Mouse (Mus musculus) midbrain, embryonic 10.5 days (tissue): ENCODE data around the gene Gpt2. TPM values are rescaled to one million over a fixed set of nuclear protein-coding genes. Genes with fewer than 3 reads are reported as not detected.

Source experiments
- DNase-seq: peaks from one replicate; pipeline ENCODE4 v3.0.0-alpha.2; 2017; ENCODE audit warnings: low spot score
- H3K27ac ChIP-seq: fragments of 300-500 bp; sonication (generic); replicated peaks from 2 replicates; pipeline ENCODE4 v1.5.1; 2016; ENCODE audit warnings: mild to moderate bottlenecking
- H3K27me3 ChIP-seq: fragments of 300-500 bp; sonication (generic); 2 replicates; pipeline ENCODE4 v1.6.1; 2016; ENCODE audit warnings: low read depth, mild to moderate bottlenecking; ENCODE audit not compliant: poor library complexity, severe bottlenecking
- H3K36me3 ChIP-seq: fragments of 300-500 bp; sonication (generic); 2 replicates; pipeline ENCODE4 v1.6.1; 2016; ENCODE audit warnings: mild to moderate bottlenecking, moderate library complexity
- H3K4me1 ChIP-seq: fragments of 300-500 bp; sonication (generic); 2 replicates; pipeline ENCODE4 v1.6.1; 2016
- H3K4me3 ChIP-seq: fragments of 300-500 bp; sonication (generic); 2 replicates; pipeline ENCODE4 v1.5.1; 2016; ENCODE audit warnings: mild to moderate bottlenecking, moderate library complexity
- H3K9me3 ChIP-seq: fragments of 300-500 bp; sonication (generic); replicated peaks from 2 replicates; pipeline ENCODE4 v1.6.1; 2016; ENCODE audit warnings: mild to moderate bottlenecking
- WGBS: fragments of 180-500 bp; shearing (Covaris S2); methylation state at CpG from one replicate; pipeline ENCODE4 v1.1.7; 2016; 5-methylcytosine and 5-hydroxymethylcytosine counted together
- polyA plus RNA-seq: library from polyadenylated mRNA; unstranded; fragments of >200 nt; fragmentation: Nextera tagmentation; extraction: Ambion mirVana; gene quantifications from 2 replicates; pipeline ENCODE4 v1.2.1, GENCODE M21; 2016

Gpt2 gene
- polyA plus RNA-seq, 1 experiment from 2014 or later = 31.9 TPM

DNA sequence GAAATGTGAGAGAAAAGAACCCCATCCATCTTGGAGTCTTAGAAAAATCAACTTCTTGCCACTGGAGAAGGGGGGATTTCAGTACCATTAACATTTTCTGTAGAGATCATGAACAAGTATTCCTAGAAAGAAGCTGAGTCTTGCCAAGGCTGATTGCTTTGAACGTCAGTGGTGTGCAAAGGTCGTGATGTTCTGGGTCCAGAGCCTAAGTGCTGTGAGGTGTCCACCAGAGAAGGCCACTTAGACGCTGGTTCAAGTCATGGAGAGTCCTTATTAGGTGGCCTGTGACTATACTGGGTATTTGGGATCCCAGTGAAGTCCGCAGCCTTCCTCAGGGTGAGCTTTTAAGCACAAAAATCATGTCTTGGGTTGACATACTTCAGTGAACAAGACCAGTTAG is 26.3 kb upstream of the Gpt2 start:
- no peaks in the 10 kb centered on the region for H3K36me3 ChIP-seq
- H3K4me1 ChIP-seq = no peaks in the 10 kb centered on the region
- DNase-seq = no peak
- H3K27ac ChIP-seq = no peak overlapping the region
- no peak overlapping the region for H3K4me3 ChIP-seq
- H3K9me3 ChIP-seq = no peaks in the 10 kb centered on the region
- no peaks in the 10 kb centered on the region for H3K27me3 ChIP-seq
- 88% methylated on average over 4 of the region's 4 CpGs for WGBS

DNA sequence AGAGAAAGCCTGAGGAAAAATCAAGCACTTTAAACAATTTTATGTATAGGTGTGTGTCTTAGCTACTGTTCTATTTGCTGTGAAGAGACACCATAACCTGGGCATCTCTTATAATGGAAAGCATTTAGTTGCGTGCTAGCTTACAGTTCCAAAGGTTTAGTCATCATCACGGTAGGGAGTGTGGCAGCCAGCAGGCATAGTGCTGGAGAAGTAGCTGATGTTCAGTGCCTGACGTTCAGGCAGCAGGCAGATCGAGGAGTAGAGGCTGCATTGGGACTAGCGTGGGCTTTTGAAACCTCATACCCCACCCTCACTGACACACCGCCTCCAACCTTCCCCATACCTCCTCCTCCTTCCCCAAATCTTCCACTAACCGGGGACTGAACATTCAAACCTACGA is 21.6 kb upstream of the Gpt2 start:
- H3K27me3 ChIP-seq = no peaks in the 10 kb centered on the region

DNA sequence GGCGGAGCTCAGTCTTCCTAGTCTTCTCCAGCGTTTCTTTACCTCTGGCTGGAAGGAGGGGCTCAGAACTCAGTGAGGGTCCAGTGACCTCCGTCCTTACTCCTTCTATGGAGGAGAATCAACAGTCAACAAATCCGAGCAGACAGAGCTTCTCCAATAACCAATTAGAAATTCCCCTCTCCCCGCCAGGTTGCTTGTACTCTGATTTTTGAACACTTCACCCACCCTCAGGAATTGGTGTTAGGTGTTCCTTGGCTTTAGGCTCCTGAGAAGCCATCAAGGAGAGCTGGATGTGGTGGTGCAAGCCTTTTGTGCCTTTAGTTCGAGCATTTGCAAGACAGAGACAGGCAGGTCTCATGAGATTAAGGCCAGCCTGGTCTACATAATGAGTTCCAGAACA is 19.6 kb upstream of the Gpt2 start:
- H3K9me3 ChIP-seq = no peaks in the 10 kb centered on the region; the same call in 1 of the 2 replicates
- WGBS = 72% methylated on average over 6 of the region's 6 CpGs
- no peak overlapping the region for H3K27ac ChIP-seq
- no peaks in the 10 kb centered on the region for H3K36me3 ChIP-seq
- no peak overlapping the region for H3K4me3 ChIP-seq
- H3K4me1 ChIP-seq = no peaks in the 10 kb centered on the region
- H3K27me3 ChIP-seq = no peaks in the 10 kb centered on the region
- DNase-seq = no peak

More for the DNA sequence above, 21.6 kb upstream of the Gpt2 start:
- Histone ChIP-seq H3K9me3 (no peaks in the 10 kb centered on the region; the same call in 1 of the 2 replicates), H3K36me3 (no peaks in the 10 kb centered on the region), H3K4me3 (no peak overlapping the region), H3K4me1 (no peaks in the 10 kb centered on the region), H3K27ac (no peak overlapping the region)
- no peak for DNase-seq
- 87% methylated on average over 8 of the region's 8 CpGs for WGBS

DNA sequence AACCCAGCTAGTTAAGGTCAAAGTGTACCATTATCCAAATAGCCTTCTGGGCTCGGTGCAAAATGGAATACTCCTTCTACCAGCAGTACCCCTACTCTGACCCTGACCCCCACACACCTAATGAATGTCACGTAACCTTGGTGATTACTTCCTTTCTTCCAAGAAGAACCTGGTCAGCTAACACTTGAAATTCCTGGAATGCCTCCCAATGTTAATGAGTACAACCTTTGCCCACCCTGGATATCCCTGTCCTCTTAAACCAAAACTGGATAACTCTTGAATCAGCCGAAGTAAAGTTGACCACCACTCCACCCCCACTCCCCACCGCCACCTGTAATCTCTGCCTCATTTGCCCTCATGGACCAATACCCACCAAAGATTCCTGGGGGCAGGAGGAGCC is 19.1 kb upstream of the Gpt2 start:
- H3K4me1 ChIP-seq = no peaks in the 10 kb centered on the region
- no peak overlapping the region for H3K4me3 ChIP-seq
- no peaks in the 10 kb centered on the region; the same call in 1 of the 2 replicates for H3K9me3 ChIP-seq
- no peak overlapping the region for H3K27ac ChIP-seq
- no peaks in the 10 kb centered on the region for H3K27me3 ChIP-seq
- whole genome bisulfite sequencing = 83% methylated on average over 4 of the region's 4 CpGs
- H3K36me3 ChIP-seq = no peaks in the 10 kb centered on the region
- no peak for DNase-seq

DNA sequence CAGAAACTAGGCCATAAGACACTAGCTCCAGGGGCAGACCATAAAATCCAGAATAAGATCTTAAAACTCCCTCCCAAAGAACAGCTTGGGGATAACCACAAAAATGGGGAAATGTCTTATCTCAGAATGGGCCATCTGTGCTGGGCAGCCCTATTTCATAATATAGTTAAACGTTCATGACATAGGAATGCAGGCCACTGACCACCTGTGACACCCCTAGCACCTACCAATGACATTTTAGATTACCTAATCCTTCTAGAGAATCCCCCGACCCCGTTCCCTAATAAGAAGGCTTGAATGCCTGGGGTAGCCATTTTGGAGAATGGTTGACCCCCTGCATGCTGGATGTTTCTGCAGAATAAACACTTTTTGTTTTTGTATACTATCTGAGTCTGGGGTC is 17.5 kb upstream of the Gpt2 start:
- Histone ChIP-seq H3K27me3 (no peaks in the 10 kb centered on the region), H3K4me3 (no peak overlapping the region), H3K27ac (no peak overlapping the region), H3K36me3 (no peaks in the 10 kb centered on the region), H3K4me1 (no peaks in the 10 kb centered on the region), H3K9me3 (no peaks in the 10 kb centered on the region; the same call in 1 of the 2 replicates)
- DNase-seq = no peak
- 83% methylated on average over 3 of the region's 3 CpGs for WGBS

DNA sequence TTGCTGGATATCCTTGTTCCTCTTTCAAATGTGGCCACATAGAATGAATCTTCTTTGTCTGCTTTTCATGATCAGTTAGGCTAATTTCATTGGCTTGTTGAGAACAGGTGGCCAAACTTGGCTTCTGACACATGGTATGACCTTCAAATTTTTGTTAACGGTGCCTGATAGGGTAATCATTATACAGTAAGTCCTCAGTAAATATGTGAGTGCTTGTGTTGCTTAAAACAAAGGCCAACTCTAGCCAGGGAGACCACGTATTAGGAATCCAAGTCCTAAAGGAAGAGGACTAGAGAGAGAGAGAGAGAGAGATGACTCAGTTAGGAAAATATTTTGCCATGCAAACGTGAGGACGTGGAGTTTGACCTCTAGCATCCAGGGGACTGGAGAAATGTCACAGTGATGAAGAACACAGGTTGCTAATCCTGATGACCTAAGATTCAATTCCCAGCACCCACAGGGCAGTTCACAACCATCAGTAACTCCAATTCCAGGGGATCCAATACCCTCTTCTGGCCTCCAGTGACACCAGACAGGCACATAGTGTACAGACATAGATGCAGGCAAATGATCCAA is 15.3 kb upstream of the Gpt2 start:
- 78% methylated on average over 4 of the region's 4 CpGs for WGBS
- H3K4me3 ChIP-seq = no peak overlapping the region
- H3K27me3 ChIP-seq = no peaks in the 10 kb centered on the region
- H3K36me3 ChIP-seq = no peaks in the 10 kb centered on the region
- no peaks in the 10 kb centered on the region; the same call in 1 of the 2 replicates for H3K9me3 ChIP-seq
- H3K4me1 ChIP-seq = peaks cover 5% of the 10 kb centered on the region
- no peak for DNase-seq
- no peak overlapping the region for H3K27ac ChIP-seq

DNA sequence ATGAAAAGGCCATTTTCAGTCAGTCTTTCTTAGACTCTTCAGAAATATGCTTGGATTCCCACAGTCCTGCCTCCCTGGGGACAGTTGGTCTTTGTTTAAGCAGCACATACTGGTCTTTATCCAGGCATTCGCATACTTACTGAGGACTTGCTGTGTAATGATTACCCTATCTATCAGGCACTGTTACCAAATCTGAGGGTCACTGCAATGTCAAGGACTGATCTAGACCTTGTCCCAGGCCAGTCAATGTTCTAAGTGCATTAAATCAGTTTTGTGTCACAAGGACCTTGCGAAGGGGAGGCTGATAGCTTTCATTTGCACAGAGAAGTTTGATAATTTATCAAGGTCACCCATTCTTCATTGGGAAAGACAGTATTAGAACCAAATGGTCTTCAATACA is 14.0 kb upstream of the Gpt2 start:
- H3K4me1 ChIP-seq = peaks cover 6% of the 10 kb centered on the region
- no peak for DNase-seq
- no peaks in the 10 kb centered on the region for H3K36me3 ChIP-seq
- H3K27ac ChIP-seq = no peak overlapping the region
- no peaks in the 10 kb centered on the region for H3K27me3 ChIP-seq
- no peaks in the 10 kb centered on the region; the same call in 1 of the 2 replicates for H3K9me3 ChIP-seq
- 94% methylated on average over 2 of the region's 2 CpGs for WGBS
- no peak overlapping the region for H3K4me3 ChIP-seq

DNA sequence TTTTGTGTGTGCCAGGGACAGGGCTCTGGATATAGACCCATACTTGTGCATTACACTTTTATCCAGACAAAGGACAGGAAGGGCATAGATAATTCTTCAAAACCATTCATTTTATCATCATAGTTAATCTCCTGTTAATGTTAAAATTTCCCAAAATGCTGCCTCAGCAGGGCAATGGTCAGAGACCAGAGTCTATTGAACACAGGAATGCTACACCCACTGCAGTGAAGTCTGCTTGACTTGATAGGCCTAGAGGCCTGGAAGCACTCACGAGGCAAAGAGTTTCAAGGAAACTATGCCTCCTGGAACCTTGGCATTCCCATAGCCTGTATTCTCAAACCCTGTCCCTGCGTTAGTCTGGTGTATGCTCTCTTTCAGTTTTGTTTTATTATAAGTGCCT is 12.7 kb upstream of the Gpt2 start:
- 91% methylated on average over 2 of the region's 2 CpGs for WGBS
- Histone ChIP-seq H3K27ac (no peak overlapping the region), H3K9me3 (no peaks in the 10 kb centered on the region; the same call in 1 of the 2 replicates), H3K4me1 (peaks cover 6% of the 10 kb centered on the region), H3K4me3 (no peak overlapping the region), H3K27me3 (no peaks in the 10 kb centered on the region), H3K36me3 (no peaks in the 10 kb centered on the region)
- no peak for DNase-seq

DNA sequence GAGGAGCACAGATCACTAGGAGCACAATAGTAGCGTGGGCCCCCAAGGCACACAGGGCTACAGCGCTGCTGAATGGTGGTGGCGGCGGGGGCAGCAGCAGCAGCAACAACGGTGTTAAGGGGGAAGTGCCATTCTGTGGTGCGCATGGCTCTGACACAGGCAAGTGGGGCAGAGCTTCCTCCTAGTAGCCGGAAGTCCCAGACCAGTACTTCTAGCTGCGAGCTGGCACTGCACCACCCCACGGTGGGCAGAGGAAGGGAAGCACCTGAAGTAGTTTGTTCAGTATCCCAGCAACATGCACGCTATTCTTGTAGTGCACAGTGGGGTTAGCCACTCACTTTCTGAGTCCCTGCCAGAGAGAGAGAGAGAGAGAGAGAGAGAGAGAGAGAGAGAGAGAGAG is 10.5 kb upstream of the Gpt2 start:
- H3K4me1 ChIP-seq = peaks cover 6% of the 10 kb centered on the region
- no peaks in the 10 kb centered on the region for H3K36me3 ChIP-seq
- DNase-seq = no peak
- WGBS = 44% methylated on average over 10 of the region's 10 CpGs
- peak overlapping the region; percentile 46; the same call in 1 of the 2 replicates for H3K27ac ChIP-seq
- H3K4me3 ChIP-seq = no peak overlapping the region
- H3K27me3 ChIP-seq = no peaks in the 10 kb centered on the region
- no peaks in the 10 kb centered on the region for H3K9me3 ChIP-seq

DNA sequence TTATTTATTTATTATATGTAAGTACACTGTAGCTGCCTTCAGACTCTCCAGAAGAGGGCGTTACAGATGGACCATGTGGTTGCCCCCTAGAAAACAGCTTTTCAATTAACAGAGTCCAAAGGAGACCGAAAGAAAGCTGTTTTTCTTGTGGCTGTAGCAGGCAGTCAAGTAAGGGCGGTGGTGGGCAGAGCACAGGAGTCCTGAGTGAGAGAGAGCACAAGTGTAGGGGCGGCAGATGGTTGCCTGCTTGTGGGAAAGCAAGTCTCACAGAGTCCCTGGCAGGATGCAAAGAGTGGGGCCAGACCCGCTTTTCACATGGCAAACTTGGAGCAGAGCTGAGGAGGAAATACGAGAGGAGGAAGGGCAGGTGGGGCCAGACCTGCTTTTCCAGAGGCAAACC is 9.9 kb upstream of the Gpt2 start:
- no peak for DNase-seq
- WGBS = 71% methylated on average over 6 of the region's 6 CpGs
- Histone ChIP-seq H3K9me3 (no peaks in the 10 kb centered on the region), H3K27ac (no peak overlapping the region), H3K36me3 (no peaks in the 10 kb centered on the region), H3K4me1 (peaks cover 6% of the 10 kb centered on the region), H3K27me3 (no peaks in the 10 kb centered on the region), H3K4me3 (no peak overlapping the region)

DNA sequence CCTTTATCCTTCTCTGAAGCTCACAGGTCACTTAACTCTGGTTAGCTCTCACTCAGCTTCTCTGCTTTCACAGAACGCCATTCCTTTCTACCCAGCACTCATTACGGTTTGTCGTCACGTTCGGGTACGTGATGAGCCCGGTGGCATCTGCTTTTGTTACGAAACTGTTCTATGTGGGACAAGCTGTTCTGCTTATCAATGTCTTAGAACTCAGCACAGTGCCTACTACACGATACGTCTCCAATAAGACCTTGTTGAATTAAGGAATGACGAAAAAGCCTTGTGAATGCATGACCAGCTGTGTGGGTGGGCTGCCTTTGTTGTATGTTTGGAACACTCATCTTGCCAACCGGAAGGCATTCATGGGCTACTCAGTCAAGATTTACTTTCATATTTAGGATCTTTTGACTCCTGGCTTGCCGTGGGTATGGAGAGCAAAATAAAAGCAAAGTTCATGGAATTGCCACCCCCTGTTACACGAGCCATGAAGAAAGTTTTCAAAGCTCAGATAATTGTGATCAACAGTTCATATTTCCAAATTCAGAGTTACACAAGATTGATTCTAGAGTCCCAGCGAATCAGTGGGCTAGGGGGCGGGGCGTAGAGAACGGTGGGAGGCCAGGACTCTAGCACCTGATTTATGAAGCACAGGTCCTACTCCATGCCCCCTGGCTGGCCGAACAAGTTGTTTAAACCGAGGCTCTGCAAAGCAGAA is 4.3 kb upstream of the Gpt2 start:
- Histone ChIP-seq H3K27me3 (no peaks in the 10 kb centered on the region), H3K27ac (no peak overlapping the region), H3K4me3 (no peak overlapping the region), H3K4me1 (peaks cover 10% of the 10 kb centered on the region), H3K9me3 (no peaks in the 10 kb centered on the region), H3K36me3 (no peaks in the 10 kb centered on the region)
- DNase-seq = no peak
- 87% methylated on average over 20 of the region's 20 CpGs for WGBS

DNA sequence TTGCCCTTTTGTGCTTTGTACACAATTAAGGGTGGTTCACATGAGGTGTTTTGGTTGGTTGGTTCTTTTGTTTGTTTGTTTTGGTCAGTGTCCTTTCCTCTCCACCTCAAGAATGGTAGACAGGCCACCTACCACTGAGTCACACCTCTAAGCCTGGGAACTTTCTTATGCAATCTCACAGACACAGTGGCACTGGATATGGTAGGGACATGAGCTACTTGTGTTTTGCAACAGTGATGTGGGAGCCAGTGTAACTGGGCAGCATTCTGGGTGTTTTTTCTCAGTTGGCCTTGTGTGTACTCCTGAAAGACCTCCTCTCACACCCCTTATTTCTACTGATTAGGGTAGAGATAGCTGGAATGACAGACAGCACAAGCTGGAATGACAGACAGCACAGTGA is 3.7 kb upstream of the Gpt2 start:
- H3K9me3 ChIP-seq = no peaks in the 10 kb centered on the region
- H3K27ac ChIP-seq = no peak overlapping the region
- no peak for DNase-seq
- H3K4me1 ChIP-seq = peaks cover 16% of the 10 kb centered on the region
- no peak overlapping the region for H3K4me3 ChIP-seq
- H3K36me3 ChIP-seq = no peaks in the 10 kb centered on the region
- peaks cover 5% of the 10 kb centered on the region; the same call in 1 of the 2 replicates for H3K27me3 ChIP-seq

DNA sequence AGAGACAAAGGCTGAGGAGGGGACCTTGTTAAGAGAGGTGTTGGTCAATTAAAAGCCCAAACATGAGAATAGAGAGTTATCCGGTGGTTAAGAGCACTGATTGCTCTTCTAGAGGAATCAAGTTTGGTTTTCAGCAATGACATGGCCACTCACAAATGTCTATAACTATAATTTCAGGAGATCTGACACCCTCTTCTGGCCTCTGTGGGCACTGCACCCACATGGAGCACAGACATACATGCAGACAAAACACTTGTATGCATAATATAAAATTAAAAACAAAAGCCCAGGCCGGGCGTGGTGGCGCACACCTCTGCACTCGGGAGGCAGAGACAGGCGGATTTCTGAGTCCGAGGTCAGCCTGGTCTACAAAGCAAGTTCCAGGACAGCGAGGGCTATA is 2.8 kb upstream of the Gpt2 start:
- H3K9me3 ChIP-seq = no peaks in the 10 kb centered on the region
- 90% methylated on average over 8 of the region's 8 CpGs for WGBS
- peaks cover 9% of the 10 kb centered on the region; the same call in 1 of the 2 replicates for H3K27me3 ChIP-seq
- no peak overlapping the region for H3K4me3 ChIP-seq
- H3K36me3 ChIP-seq = no peaks in the 10 kb centered on the region
- H3K4me1 ChIP-seq = peaks cover 19% of the 10 kb centered on the region
- H3K27ac ChIP-seq = no peak overlapping the region
- no peak for DNase-seq
